Mouse (Mus musculus) embryonic facial prominence, embryonic 11.5 days (tissue): ENCODE data around the gene Col4a2. TPM values are rescaled to one million over a fixed set of nuclear protein-coding genes. Genes with fewer than 3 reads are reported as not detected.

Experiments used
- ATAC-seq: fragments of 200-750 bp; cut with Nextera tagmentation; replicated peaks from 2 replicates; pipeline ENCODE4 v1.8.0; 2017; ENCODE audit warnings: low read depth; ENCODE audit not compliant: insufficient number of reproducible peaks, low FRiP score, low TSS enrichment
- DNase-seq: peaks from one replicate; pipeline ENCODE4 v3.0.0-alpha.2; 2015; ENCODE audit warnings: low spot score
- H3K27ac ChIP-seq: fragments of 300-500 bp; sonication (generic); replicated peaks from 2 replicates; pipeline ENCODE4 v1.5.1; 2014; ENCODE audit warnings: mild to moderate bottlenecking, low read depth, low read length, control low read depth
- H3K27me3 ChIP-seq: fragments of 300-500 bp; sonication (generic); 2 replicates; pipeline ENCODE4 v1.6.1; 2014; ENCODE audit warnings: mild to moderate bottlenecking, low read length, moderate library complexity, mixed read lengths; ENCODE audit not compliant: control insufficient read depth, insufficient read depth
- H3K36me3 ChIP-seq: fragments of 300-500 bp; sonication (generic); replicated peaks from 2 replicates; pipeline ENCODE4 v1.6.1; 2014; ENCODE audit warnings: low read depth, mild to moderate bottlenecking, low read length, moderate library complexity, mixed read lengths; ENCODE audit not compliant: control insufficient read depth, insufficient read depth
- H3K4me1 ChIP-seq: fragments of 300-500 bp; sonication (generic); 2 replicates; pipeline ENCODE4 v1.6.1; 2014; ENCODE audit warnings: low read length, mixed read lengths; ENCODE audit not compliant: control insufficient read depth, insufficient read depth
- H3K4me2 ChIP-seq: fragments of 300-500 bp; sonication (generic); 2 replicates; pipeline ENCODE4 v1.6.1; 2014; ENCODE audit warnings: low read depth, mild to moderate bottlenecking, control low read depth, low read length, moderate library complexity
- H3K4me3 ChIP-seq: fragments of 300-500 bp; sonication (generic); 2 replicates; pipeline ENCODE4 v1.5.1; 2014; ENCODE audit warnings: low read depth, low read length, control low read depth
- H3K9ac ChIP-seq: fragments of 300-500 bp; sonication (generic); replicated peaks from 2 replicates; pipeline ENCODE4 v1.6.1; 2014; ENCODE audit warnings: mild to moderate bottlenecking, control low read depth, low read length
- H3K9me3 ChIP-seq: fragments of 300-500 bp; sonication (generic); replicated peaks from 2 replicates; pipeline ENCODE4 v1.6.1; 2016; ENCODE audit warnings: mild to moderate bottlenecking, low read length, inconsistent platforms, mixed read lengths; ENCODE audit not compliant: control insufficient read depth
- WGBS: fragments of 180-500 bp; shearing (Covaris S2); extraction: QIAGEN DNeasy Blood & Tissue Kit; methylation state at CpG from one replicate; pipeline ENCODE4 v1.1.7; 2014; 5-methylcytosine and 5-hydroxymethylcytosine counted together
- polyA plus RNA-seq: library from polyadenylated mRNA; unstranded; fragments of >200 nt; fragmentation: Nextera tagmentation; extraction: Ambion mirVana; gene quantifications from 2 replicates; pipeline ENCODE4 v1.2.1, GENCODE M21; 2014

Col4a2 gene
- polyA plus RNA-seq, 1 experiment from 2014 or later, result 26.7 TPM

DNA sequence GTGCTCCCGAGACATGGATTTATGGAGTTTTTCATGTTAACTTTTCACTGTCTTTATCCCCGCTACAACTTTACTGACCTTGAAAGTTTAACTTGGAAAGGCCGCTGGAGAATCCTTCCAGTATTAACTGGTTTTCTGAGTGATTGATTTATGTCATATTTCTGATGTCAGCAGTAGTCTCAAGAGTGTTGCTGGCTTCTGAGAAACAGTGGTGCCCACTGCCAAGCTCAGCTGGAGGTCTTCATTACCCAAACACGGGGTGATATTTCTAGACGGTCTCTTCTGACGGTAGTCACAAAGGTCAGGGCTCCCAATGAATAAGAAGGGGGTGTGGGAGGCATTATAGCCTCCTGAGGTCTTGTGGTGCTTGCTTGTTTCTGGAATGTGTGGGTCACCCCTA is 21.1 kb downstream of the Col4a2 start:
- no peaks in the 10 kb centered on the region for H3K9me3 ChIP-seq
- DNase-seq (no peak), ATAC-seq (no peak)
- no peak overlapping the region for H3K4me2 ChIP-seq
- no peaks in the 10 kb centered on the region for H3K36me3 ChIP-seq
- WGBS, result 74% methylated on average over 6 of the region's 6 CpGs
- no peaks in the 10 kb centered on the region; the same call in 1 of the 2 replicates for H3K4me1 ChIP-seq
- H3K9ac ChIP-seq, result no peak overlapping the region
- no peaks in the 10 kb centered on the region for H3K27me3 ChIP-seq
- no peak overlapping the region for H3K4me3 ChIP-seq
- no peak overlapping the region for H3K27ac ChIP-seq

DNA sequence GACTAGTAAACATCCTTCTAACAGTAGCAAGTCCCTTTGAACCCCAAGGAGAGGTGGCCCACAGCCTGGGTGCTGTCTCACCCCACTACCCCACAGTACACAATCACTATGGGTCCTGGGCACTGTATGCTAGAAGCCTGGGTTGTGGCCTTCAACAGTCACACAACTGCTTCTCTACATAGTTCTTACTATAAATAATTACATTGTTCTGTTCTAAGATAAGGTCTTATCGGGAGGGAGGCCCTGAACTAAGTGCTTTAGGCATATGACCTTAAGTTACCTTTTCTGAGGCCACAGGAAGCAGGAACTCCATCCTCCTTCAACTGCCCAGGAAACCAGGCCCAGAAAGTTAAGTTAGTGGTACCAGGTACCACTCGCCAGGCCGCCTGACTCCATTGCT is 21.9 kb downstream of the Col4a2 start:
- Histone ChIP-seq H3K9ac (no peak overlapping the region), H3K36me3 (no peaks in the 10 kb centered on the region), H3K27ac (no peak overlapping the region), H3K4me1 (no peaks in the 10 kb centered on the region; the same call in 1 of the 2 replicates), H3K4me3 (no peak overlapping the region), H3K27me3 (no peaks in the 10 kb centered on the region), H3K4me2 (no peak overlapping the region), H3K9me3 (no peaks in the 10 kb centered on the region)
- no peak for DNase-seq
- ATAC-seq, result no peak
- 87% methylated on average over 3 of the region's 3 CpGs for WGBS

DNA sequence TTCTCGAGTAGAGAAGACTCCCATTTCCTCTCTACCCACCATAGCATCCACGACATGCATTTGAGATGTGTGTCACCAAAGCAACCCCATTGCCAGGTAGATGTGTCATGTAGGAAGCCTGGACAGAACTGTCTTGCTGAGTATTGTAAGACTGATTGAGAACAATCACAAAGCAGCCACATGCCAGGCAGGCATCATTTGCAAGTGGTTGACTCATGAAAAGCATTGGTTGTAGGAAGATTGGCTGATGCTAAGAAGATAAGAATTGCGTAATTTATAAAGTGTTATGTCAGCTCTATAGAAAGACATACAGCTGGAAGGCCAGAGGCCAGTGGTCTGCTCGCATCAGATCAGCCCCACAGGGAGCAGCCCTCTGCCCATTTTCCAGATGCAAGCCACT is 22.6 kb downstream of the Col4a2 start:
- H3K9me3 ChIP-seq, result no peaks in the 10 kb centered on the region
- DNase-seq (no peak), ATAC-seq (no peak)
- WGBS, result 90% methylated on average over 4 of the region's 4 CpGs
- H3K9ac ChIP-seq, result no peak overlapping the region
- H3K27me3 ChIP-seq, result no peaks in the 10 kb centered on the region
- no peaks in the 10 kb centered on the region for H3K36me3 ChIP-seq
- H3K4me3 ChIP-seq, result no peak overlapping the region
- H3K4me1 ChIP-seq, result no peaks in the 10 kb centered on the region; the same call in 1 of the 2 replicates
- no peak overlapping the region for H3K27ac ChIP-seq
- H3K4me2 ChIP-seq, result no peak overlapping the region

DNA sequence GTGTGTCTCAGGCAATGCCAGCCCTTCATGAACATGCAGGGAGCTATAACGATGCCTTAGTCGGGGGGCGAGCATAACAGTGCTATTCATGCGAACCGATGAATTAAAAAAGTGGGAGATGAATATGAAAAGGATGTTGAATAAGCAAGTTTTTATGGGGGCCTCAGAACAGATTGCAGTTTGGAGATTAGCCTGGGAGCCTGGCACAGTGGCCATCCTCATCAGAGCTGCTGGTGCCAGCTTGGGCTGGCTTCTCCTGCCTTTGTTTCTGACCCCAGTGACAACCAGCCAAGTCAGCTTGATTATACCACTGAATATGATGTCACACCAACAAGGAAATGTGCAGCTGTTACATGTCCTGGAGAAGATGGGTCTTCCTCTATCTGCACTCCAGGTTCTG is 23.7 kb downstream of the Col4a2 start:
- H3K27ac ChIP-seq, result no peak overlapping the region

DNA sequence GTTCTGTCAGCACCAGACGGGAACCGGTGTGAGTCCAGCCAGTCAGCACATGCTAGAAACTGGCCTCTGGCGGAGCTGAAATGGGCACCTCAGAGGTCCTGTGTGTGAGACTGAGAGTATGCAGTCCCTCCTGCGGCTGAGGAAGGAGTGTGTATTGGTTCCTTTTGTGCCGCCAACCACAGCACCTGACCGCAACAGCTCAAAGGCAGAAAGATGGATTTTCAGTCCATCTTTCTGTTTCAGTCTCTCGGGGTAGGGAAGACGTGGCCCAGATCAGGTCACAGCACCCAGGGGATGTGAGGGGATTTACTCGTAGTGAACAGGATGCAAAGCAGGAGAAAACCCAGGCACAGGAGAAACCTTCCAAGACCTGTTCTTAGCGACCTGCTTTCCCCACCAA is 25.0 kb downstream of the Col4a2 start:
- no peaks in the 10 kb centered on the region for H3K36me3 ChIP-seq

More for the DNA sequence above, 23.7 kb downstream of the Col4a2 start:
- DNase-seq (no peak), ATAC-seq (no peak)
- Histone ChIP-seq H3K36me3 (no peaks in the 10 kb centered on the region), H3K4me2 (no peak overlapping the region), H3K4me3 (no peak overlapping the region), H3K4me1 (no peaks in the 10 kb centered on the region; the same call in 1 of the 2 replicates), H3K27me3 (no peaks in the 10 kb centered on the region), H3K9ac (no peak overlapping the region), H3K9me3 (no peaks in the 10 kb centered on the region)
- WGBS, result 87% methylated on average over 5 of the region's 5 CpGs

DNA sequence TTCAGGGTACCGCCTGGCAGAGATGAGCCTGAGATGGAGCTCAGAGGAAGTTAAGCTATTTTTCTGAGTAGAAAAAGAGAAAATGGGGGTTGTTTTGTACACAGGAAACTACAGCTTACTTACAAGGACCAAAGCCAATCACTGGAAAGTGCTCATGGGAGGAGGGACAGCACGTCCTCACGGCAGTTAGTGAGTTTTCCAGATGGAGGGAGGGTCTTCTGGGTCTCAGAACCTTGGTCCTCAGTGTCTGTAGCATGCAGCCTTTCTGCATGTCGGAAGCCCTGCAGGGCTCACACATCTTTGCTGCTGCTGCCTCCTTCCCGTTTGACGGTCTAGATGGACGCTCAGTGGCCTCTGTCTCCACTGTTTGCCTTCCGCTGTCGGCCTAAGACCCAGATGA is 25.9 kb downstream of the Col4a2 start:
- H3K4me3 ChIP-seq, result no peak overlapping the region
- H3K27me3 ChIP-seq, result no peaks in the 10 kb centered on the region
- H3K9me3 ChIP-seq, result no peaks in the 10 kb centered on the region
- H3K9ac ChIP-seq, result no peak overlapping the region
- no peaks in the 10 kb centered on the region for H3K36me3 ChIP-seq
- no peak overlapping the region for H3K4me2 ChIP-seq
- ATAC-seq (no peak), DNase-seq (no peak)
- H3K4me1 ChIP-seq, result no peaks in the 10 kb centered on the region; the same call in 1 of the 2 replicates
- 88% methylated on average over 9 of the region's 9 CpGs for WGBS
- no peak overlapping the region for H3K27ac ChIP-seq

More for the DNA sequence above, 25.0 kb downstream of the Col4a2 start:
- DNase-seq (no peak), ATAC-seq (no peak)
- Histone ChIP-seq H3K27me3 (no peaks in the 10 kb centered on the region), H3K9me3 (no peaks in the 10 kb centered on the region), H3K4me1 (no peaks in the 10 kb centered on the region; the same call in 1 of the 2 replicates), H3K4me3 (no peak overlapping the region), H3K27ac (no peak overlapping the region), H3K4me2 (no peak overlapping the region), H3K9ac (no peak overlapping the region)
- WGBS, result 88% methylated on average over 10 of the region's 10 CpGs

DNA sequence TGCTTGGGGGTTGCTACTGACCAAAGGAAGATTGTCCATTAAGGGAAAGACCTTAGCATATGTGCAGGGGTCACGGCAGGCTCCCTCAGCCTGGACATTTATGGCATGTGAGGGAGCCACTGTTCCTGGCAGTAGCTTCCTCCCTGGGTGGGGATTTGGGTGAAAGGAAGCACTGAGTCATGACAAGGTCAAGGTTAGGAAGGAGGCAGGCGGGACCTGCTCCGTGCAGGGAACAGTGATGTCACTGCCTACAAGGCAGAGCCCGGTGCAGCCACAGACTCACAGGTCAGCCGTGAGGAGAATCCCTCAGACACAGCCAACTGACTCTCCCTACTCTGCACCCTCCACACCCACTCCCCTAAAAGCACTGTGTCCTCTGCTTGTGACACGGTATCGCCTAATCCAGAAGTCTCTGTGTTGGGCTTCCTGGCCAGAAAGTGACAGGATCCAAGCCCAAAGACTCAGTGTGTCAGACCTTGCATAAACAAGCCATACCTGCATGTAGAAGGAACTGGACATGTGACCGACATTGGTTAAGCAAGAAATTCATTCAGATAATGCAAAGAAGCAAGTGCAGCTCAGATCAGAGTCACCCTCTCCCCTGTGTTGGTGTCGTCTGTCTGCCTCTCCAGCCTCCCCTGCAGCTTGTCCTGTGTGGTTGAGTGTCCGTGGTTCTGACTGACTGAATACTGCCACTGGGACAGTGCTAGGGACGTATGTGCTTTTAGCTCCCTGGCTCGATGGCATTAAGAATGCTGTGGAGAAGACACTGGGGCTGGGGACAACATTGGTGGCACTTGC is 27.9 kb downstream of the Col4a2 start:
- WGBS, result 69% methylated on average over 12 of the region's 12 CpGs
- H3K9me3 ChIP-seq, result no peaks in the 10 kb centered on the region
- no peak overlapping the region for H3K4me3 ChIP-seq
- no peaks in the 10 kb centered on the region; the same call in 1 of the 2 replicates for H3K4me1 ChIP-seq
- H3K4me2 ChIP-seq, result no peak overlapping the region
- H3K9ac ChIP-seq, result no peak overlapping the region
- no peaks in the 10 kb centered on the region for H3K27me3 ChIP-seq
- no peak overlapping the region for H3K27ac ChIP-seq
- ATAC-seq (no peak), DNase-seq (no peak)
- no peaks in the 10 kb centered on the region for H3K36me3 ChIP-seq

DNA sequence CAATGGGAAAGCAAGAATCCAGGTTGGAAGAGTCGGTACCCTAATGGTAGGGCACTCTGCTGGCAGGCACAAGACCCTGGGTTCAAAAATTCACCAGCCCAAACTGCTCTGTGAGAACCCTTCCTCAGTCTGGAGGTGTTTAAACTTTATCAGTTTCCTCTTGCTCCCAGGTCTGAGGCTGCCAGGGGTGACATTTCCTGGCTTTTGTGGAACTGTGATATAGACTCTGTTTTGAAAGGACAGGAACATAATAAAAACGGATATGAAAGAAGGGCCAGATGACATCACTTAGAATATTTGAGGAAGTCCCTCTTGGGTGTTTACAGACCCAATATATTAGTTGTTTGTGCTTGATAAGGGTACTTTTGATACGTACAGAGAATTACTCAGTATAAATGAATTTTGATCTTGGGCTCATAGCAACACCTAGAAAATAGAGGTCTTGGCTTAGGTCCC is 28.5 kb downstream of the Col4a2 start:
- Histone ChIP-seq H3K27me3 (no peaks in the 10 kb centered on the region), H3K36me3 (no peaks in the 10 kb centered on the region), H3K4me2 (no peak overlapping the region), H3K27ac (no peak overlapping the region), H3K9ac (no peak overlapping the region), H3K4me3 (no peak overlapping the region), H3K9me3 (no peaks in the 10 kb centered on the region), H3K4me1 (no peaks in the 10 kb centered on the region)
- ATAC-seq (no peak), DNase-seq (no peak)
- 82% methylated on average over 3 of the region's 3 CpGs for WGBS
